Mouse (Mus musculus) embryonic facial prominence, embryonic 15.5 days (tissue): ENCODE data around the gene Slc8a1. TPM values are rescaled to one million over a fixed set of nuclear protein-coding genes. Genes with fewer than 3 reads are reported as not detected.
A peak's percentile ranks its signal among the peaks of the same experiment; 100 is the strongest.

Source experiments
- ATAC-seq: fragments of 200-750 bp; cut with Nextera tagmentation; 2 replicates; pipeline ENCODE4 v1.8.0; 2017; ENCODE audit warnings: low read depth, moderate TSS enrichment; ENCODE audit not compliant: insufficient number of reproducible peaks, low FRiP score, low TSS enrichment
- H3K27ac ChIP-seq: fragments of 300-500 bp; sonication (generic); replicated peaks from 2 replicates; pipeline ENCODE4 v1.5.1; 2015; ENCODE audit warnings: mild to moderate bottlenecking, inconsistent platforms
- H3K27me3 ChIP-seq: fragments of 300-500 bp; sonication (generic); 2 replicates; pipeline ENCODE4 v1.6.1; 2015; ENCODE audit warnings: inconsistent platforms
- H3K36me3 ChIP-seq: fragments of 300-500 bp; sonication (generic); 2 replicates; pipeline ENCODE4 v1.6.1; 2015; ENCODE audit warnings: mild to moderate bottlenecking, inconsistent platforms
- H3K4me1 ChIP-seq: fragments of 300-500 bp; sonication (generic); 2 replicates; pipeline ENCODE4 v1.6.1; 2015; ENCODE audit warnings: inconsistent platforms
- H3K4me2 ChIP-seq: fragments of 300-500 bp; sonication (generic); replicated peaks from 2 replicates; pipeline ENCODE4 v1.6.1; 2015; ENCODE audit warnings: mild to moderate bottlenecking, inconsistent platforms
- H3K4me3 ChIP-seq: fragments of 300-500 bp; sonication (generic); replicated peaks from 2 replicates; pipeline ENCODE4 v1.5.1; 2015; ENCODE audit warnings: mild to moderate bottlenecking, inconsistent platforms
- H3K9ac ChIP-seq: fragments of 300-500 bp; sonication (generic); 2 replicates; pipeline ENCODE4 v1.6.1; 2015; ENCODE audit warnings: inconsistent platforms
- H3K9me3 ChIP-seq: fragments of 300-500 bp; sonication (generic); replicated peaks from 2 replicates; pipeline ENCODE4 v1.6.1; 2016; ENCODE audit warnings: inconsistent platforms
- WGBS: fragments of 180-500 bp; shearing (Covaris S2); methylation state at CpG from one replicate; pipeline ENCODE4 v1.1.7; 2015; 5-methylcytosine and 5-hydroxymethylcytosine counted together
- polyA plus RNA-seq: library from polyadenylated mRNA; unstranded; fragments of >200 nt; fragmentation: Nextera tagmentation; extraction: Ambion mirVana; gene quantifications from 2 replicates; pipeline ENCODE4 v1.2.1, GENCODE M21; 2015

The Slc8a1 gene
- polyA plus RNA-seq, 1 experiment from 2014 or later = 3.3 TPM

- Histone ChIP-seq H3K36me3 (no peaks in the 10 kb centered on the region), H3K4me2 (peak overlapping the region; percentile 96), H3K9ac (peak overlapping the region; percentile 70), H3K27me3 (peaks cover 31% of the 10 kb centered on the region), H3K9me3 (no peaks in the 10 kb centered on the region), H3K4me3 (peak overlapping the region; percentile 76), H3K4me1 (peaks cover 9% of the 10 kb centered on the region; the same call in 1 of the 2 replicates), H3K27ac (peak overlapping the region; percentile 86)
- WGBS = under 1% methylated on average over 22 of the region's 22 CpGs
- peak; percentile 62 for ATAC-seq
Measured at GRCm38 (mm10) chr17:81669062-81669815, 68.9 kb downstream of the Slc8a1 start.

GRCm38 (mm10) chr17:81668466-81668865 is 69.7 kb downstream of the Slc8a1 start:
- Histone ChIP-seq H3K9me3 (no peaks in the 10 kb centered on the region), H3K36me3 (no peaks in the 10 kb centered on the region), H3K27me3 (peaks cover 28% of the 10 kb centered on the region), H3K4me1 (peaks cover 9% of the 10 kb centered on the region; the same call in 1 of the 2 replicates), H3K4me2 (peak overlapping the region; percentile 96), H3K4me3 (peak overlapping the region; percentile 76), H3K9ac (no peak overlapping the region), H3K27ac (peak overlapping the region; percentile 86; the same call in 1 of the 2 replicates)
- ATAC-seq = no peak
- WGBS = 3% methylated on average over 2 of the region's 2 CpGs

GRCm38 (mm10) chr17:81667935-81668334 is 70.2 kb downstream of the Slc8a1 start:
- no peak overlapping the region for H3K9ac ChIP-seq
- H3K36me3 ChIP-seq = no peaks in the 10 kb centered on the region
- no peak overlapping the region for H3K4me3 ChIP-seq
- H3K27me3 ChIP-seq = peaks cover 23% of the 10 kb centered on the region
- 0 out of 2 replicates have a peak overlapping the region, but pooled peaks have one; percentile 96 for H3K4me2 ChIP-seq
- 64% methylated on average over 2 of the region's 2 CpGs for WGBS
- no peak overlapping the region for H3K27ac ChIP-seq
- H3K9me3 ChIP-seq = no peaks in the 10 kb centered on the region
- H3K4me1 ChIP-seq = peaks cover 9% of the 10 kb centered on the region; the same call in 1 of the 2 replicates
- no peak for ATAC-seq

GRCm38 (mm10) chr17:81666551-81666950 is 71.6 kb downstream of the Slc8a1 start:
- Histone ChIP-seq H3K27ac (no peak overlapping the region), H3K36me3 (no peaks in the 10 kb centered on the region), H3K9me3 (no peaks in the 10 kb centered on the region), H3K27me3 (peaks cover 9% of the 10 kb centered on the region), H3K4me3 (no peak overlapping the region), H3K4me2 (no peak overlapping the region), H3K9ac (no peak overlapping the region), H3K4me1 (peaks cover 9% of the 10 kb centered on the region; the same call in 1 of the 2 replicates)
- no peak for ATAC-seq
- 34% methylated on average over 2 of the region's 2 CpGs for WGBS

- H3K36me3 ChIP-seq = no peaks in the 10 kb centered on the region
- no peak overlapping the region for H3K9ac ChIP-seq
- no peaks in the 10 kb centered on the region for H3K9me3 ChIP-seq
- WGBS = 88% methylated on average over 4 of the region's 4 CpGs
- ATAC-seq = no peak
- no peak overlapping the region for H3K27ac ChIP-seq
- H3K4me1 ChIP-seq = peaks cover 9% of the 10 kb centered on the region; the same call in 1 of the 2 replicates
- H3K4me3 ChIP-seq = no peak overlapping the region
- H3K27me3 ChIP-seq = no peaks in the 10 kb centered on the region
- H3K4me2 ChIP-seq = no peak overlapping the region
Measured at GRCm38 (mm10) chr17:81664916-81665315, 73.3 kb downstream of the Slc8a1 start.

GRCm38 (mm10) chr17:81657828-81658227 is 80.3 kb downstream of the Slc8a1 start:
- WGBS = 61% methylated on average over 1 of the region's 1 CpGs
- Histone ChIP-seq H3K4me3 (no peak overlapping the region), H3K4me2 (no peak overlapping the region), H3K27ac (no peak overlapping the region), H3K36me3 (no peaks in the 10 kb centered on the region), H3K27me3 (no peaks in the 10 kb centered on the region), H3K4me1 (no peaks in the 10 kb centered on the region), H3K9me3 (no peaks in the 10 kb centered on the region), H3K9ac (no peak overlapping the region)
- no peak for ATAC-seq

- Histone ChIP-seq H3K27ac (no peak overlapping the region), H3K4me3 (no peak overlapping the region)
Measured at GRCm38 (mm10) chr17:81654548-81654947, 83.6 kb downstream of the Slc8a1 start.

GRCm38 (mm10) chr17:81652958-81653357 is 85.2 kb downstream of the Slc8a1 start:
- Histone ChIP-seq H3K27me3 (no peaks in the 10 kb centered on the region), H3K27ac (no peak overlapping the region), H3K4me2 (no peak overlapping the region), H3K4me3 (no peak overlapping the region), H3K9ac (no peak overlapping the region), H3K36me3 (0 out of 2 replicates have a peak, but pooled peaks cover 6% of the 10 kb centered on the region), H3K4me1 (no peaks in the 10 kb centered on the region), H3K9me3 (no peaks in the 10 kb centered on the region)
- ATAC-seq = no peak
- 42% methylated on average over 1 of the region's 1 CpGs for WGBS

More at GRCm38 (mm10) chr17:81654548-81654947, 83.6 kb downstream of the Slc8a1 start:
- Histone ChIP-seq H3K4me1 (no peaks in the 10 kb centered on the region), H3K9ac (no peak overlapping the region), H3K4me2 (no peak overlapping the region), H3K9me3 (no peaks in the 10 kb centered on the region), H3K36me3 (no peaks in the 10 kb centered on the region), H3K27me3 (no peaks in the 10 kb centered on the region)
- no peak for ATAC-seq
- 83% methylated on average over 2 of the region's 2 CpGs for WGBS

- no peaks in the 10 kb centered on the region for H3K36me3 ChIP-seq
- WGBS = 64% methylated on average over 2 of the region's 2 CpGs
- H3K9me3 ChIP-seq = no peaks in the 10 kb centered on the region
- H3K4me2 ChIP-seq = no peak overlapping the region
- no peaks in the 10 kb centered on the region for H3K27me3 ChIP-seq
- ATAC-seq = no peak; the same call in 1 of the 2 replicates
- H3K9ac ChIP-seq = no peak overlapping the region
- no peaks in the 10 kb centered on the region for H3K4me1 ChIP-seq
- H3K4me3 ChIP-seq = no peak overlapping the region
- no peak overlapping the region for H3K27ac ChIP-seq
Measured at GRCm38 (mm10) chr17:81636822-81637221, 101.4 kb downstream of the Slc8a1 start.

- no peaks in the 10 kb centered on the region for H3K9me3 ChIP-seq
- H3K9ac ChIP-seq = no peak overlapping the region
- H3K27me3 ChIP-seq = no peaks in the 10 kb centered on the region
- no peaks in the 10 kb centered on the region for H3K4me1 ChIP-seq
- no peak overlapping the region for H3K4me3 ChIP-seq
- WGBS = 76% methylated on average over 2 of the region's 2 CpGs
- no peak overlapping the region for H3K27ac ChIP-seq
- H3K36me3 ChIP-seq = no peaks in the 10 kb centered on the region
- no peak overlapping the region for H3K4me2 ChIP-seq
- no peak for ATAC-seq
Measured at GRCm38 (mm10) chr17:81630471-81630870, 107.7 kb downstream of the Slc8a1 start.

- H3K9ac ChIP-seq = no peak overlapping the region
- no peaks in the 10 kb centered on the region for H3K9me3 ChIP-seq
- H3K4me2 ChIP-seq = no peak overlapping the region
- no peaks in the 10 kb centered on the region for H3K27me3 ChIP-seq
- H3K4me1 ChIP-seq = no peaks in the 10 kb centered on the region
- H3K4me3 ChIP-seq = no peak overlapping the region
- no peak overlapping the region for H3K27ac ChIP-seq
- WGBS = 65% methylated on average over 2 of the region's 2 CpGs
- H3K36me3 ChIP-seq = no peaks in the 10 kb centered on the region
- no peak for ATAC-seq
Measured at GRCm38 (mm10) chr17:81621188-81621644, 117.0 kb downstream of the Slc8a1 start.
